Mouse (Mus musculus): Measurements from ENCODE around the gene Tcaf3.

DNA sequence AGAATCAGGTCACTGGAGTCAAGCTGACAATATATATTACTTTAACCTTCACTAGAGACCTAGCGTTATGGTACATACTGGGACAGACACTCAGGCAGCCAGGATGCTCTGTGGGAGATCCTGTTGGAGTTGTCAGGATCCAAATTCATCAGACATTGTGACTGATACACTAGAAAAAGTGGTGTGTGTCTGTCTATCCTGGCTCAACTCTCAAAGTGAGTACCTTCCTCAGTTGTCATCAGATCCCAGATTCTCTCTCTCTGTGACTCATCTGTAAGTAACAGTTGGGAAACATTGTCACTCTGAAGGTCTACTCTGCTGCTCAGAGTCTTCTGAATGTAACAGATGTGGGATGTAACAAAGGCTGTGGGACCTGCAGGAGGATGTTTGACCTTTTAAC is 57.8 kb downstream of the Tcaf3 start:
- TF ChIP-seq CTCF (IDR thresholded peaks at IDR 0.05; ENCODE audit: control insufficient read depth, insufficient read depth, insufficient replicate concordance, low read depth, low read length) (no peak), POLR2A (IDR thresholded peaks at IDR 0.05; ENCODE audit: control insufficient read depth, low read depth, low read length) (no peak)

Data from testis, adult 2 months (tissue).